Mouse (Mus musculus) stomach, embryonic 15.5 days (tissue): ENCODE data around the gene Msl1. TPM values are rescaled to one million over a fixed set of nuclear protein-coding genes. Genes with fewer than 3 reads are reported as not detected.

Experiments
- ATAC-seq: fragments of 200-750 bp; cut with Nextera tagmentation; 2 replicates; pipeline ENCODE4 v1.8.0; 2017; ENCODE audit warnings: low read depth, moderate number of reproducible peaks, moderate TSS enrichment; ENCODE audit not compliant: insufficient read depth, low FRiP score
- H3K27ac ChIP-seq: fragments of 300-500 bp; sonication (generic); 2 replicates; pipeline ENCODE4 v1.5.1; 2015; ENCODE audit warnings: mild to moderate bottlenecking, inconsistent platforms
- H3K27me3 ChIP-seq: fragments of 300-500 bp; sonication (generic); replicated peaks from 2 replicates; pipeline ENCODE4 v1.6.1; 2015; ENCODE audit warnings: inconsistent platforms
- H3K36me3 ChIP-seq: fragments of 300-500 bp; sonication (generic); 2 replicates; pipeline ENCODE4 v1.6.1; 2015; ENCODE audit warnings: inconsistent platforms
- H3K4me1 ChIP-seq: fragments of 300-500 bp; sonication (generic); 2 replicates; pipeline ENCODE4 v1.6.1; 2015; ENCODE audit warnings: inconsistent platforms
- H3K4me2 ChIP-seq: fragments of 300-500 bp; sonication (generic); 2 replicates; pipeline ENCODE4 v1.6.1; 2015; ENCODE audit warnings: mild to moderate bottlenecking, inconsistent platforms
- H3K4me3 ChIP-seq: fragments of 300-500 bp; sonication (generic); replicated peaks from 2 replicates; pipeline ENCODE4 v1.5.1; 2015; ENCODE audit warnings: inconsistent platforms
- H3K9ac ChIP-seq: fragments of 300-500 bp; sonication (generic); 2 replicates; pipeline ENCODE4 v1.6.1; 2015; ENCODE audit warnings: inconsistent platforms
- H3K9me3 ChIP-seq: fragments of 300-500 bp; sonication (generic); 2 replicates; pipeline ENCODE4 v1.6.1; 2016; ENCODE audit warnings: inconsistent platforms
- WGBS: fragments of 180-500 bp; shearing (Covaris S2); methylation state at CpG from one replicate; pipeline ENCODE4 v1.1.7; 2015; 5-methylcytosine and 5-hydroxymethylcytosine counted together
- polyA plus RNA-seq: library from polyadenylated mRNA; unstranded; fragments of >200 nt; fragmentation: Nextera tagmentation; extraction: Ambion mirVana; gene quantifications from 2 replicates; pipeline ENCODE4 v1.2.1, GENCODE M21; 2015

Gene Msl1
- polyA plus RNA-seq, 1 experiment from 2014 or later: 23.0 TPM

GRCm38 (mm10) chr11:98785214-98785613 lies 10.1 kb upstream of the Msl1 start:
- WGBS: 53% methylated on average over 10 of the region's 10 CpGs
- Histone ChIP-seq H3K4me2 (peak overlapping the region; percentile 53; the same call in 1 of the 2 replicates), H3K9ac (no peak overlapping the region)

GRCm38 (mm10) chr11:98785772-98786281 lies 9.5 kb upstream of the Msl1 start:
- H3K4me1 ChIP-seq: peaks cover 68% of the 10 kb centered on the region
- no peak for ATAC-seq
- WGBS: 6% methylated on average over 12 of the region's 12 CpGs

More at GRCm38 (mm10) chr11:98785214-98785613, 10.1 kb upstream of the Msl1 start:
- no peak for ATAC-seq
- Histone ChIP-seq H3K27me3 (no peaks in the 10 kb centered on the region), H3K9me3 (no peaks in the 10 kb centered on the region), H3K4me3 (no peak overlapping the region), H3K36me3 (no peaks in the 10 kb centered on the region), H3K27ac (peak overlapping the region; percentile 97), H3K4me1 (peaks cover 72% of the 10 kb centered on the region)

GRCm38 (mm10) chr11:98786359-98787214 lies 8.7 kb upstream of the Msl1 start:
- H3K4me1 ChIP-seq: peaks cover 61% of the 10 kb centered on the region
- H3K9ac ChIP-seq: no peak overlapping the region
- no peaks in the 10 kb centered on the region for H3K27me3 ChIP-seq
- peak overlapping the region; percentile 2; the same call in 1 of the 2 replicates for H3K4me3 ChIP-seq
- H3K36me3 ChIP-seq: no peaks in the 10 kb centered on the region
- H3K4me2 ChIP-seq: peak overlapping the region; percentile 53
- H3K9me3 ChIP-seq: no peaks in the 10 kb centered on the region
- peak; percentile 59 for ATAC-seq
- peak overlapping the region; percentile 97 for H3K27ac ChIP-seq
- 0% methylated on average over 13 of the region's 15 CpGs for WGBS

More at GRCm38 (mm10) chr11:98785772-98786281, 9.5 kb upstream of the Msl1 start:
- H3K9ac ChIP-seq: no peak overlapping the region
- H3K36me3 ChIP-seq: no peaks in the 10 kb centered on the region
- no peaks in the 10 kb centered on the region for H3K27me3 ChIP-seq
- H3K27ac ChIP-seq: peak overlapping the region; percentile 97
- H3K9me3 ChIP-seq: no peaks in the 10 kb centered on the region
- peak overlapping the region; percentile 2; the same call in 1 of the 2 replicates for H3K4me3 ChIP-seq
- peak overlapping the region; percentile 53 for H3K4me2 ChIP-seq

GRCm38 (mm10) chr11:98787229-98787628 lies 8.1 kb upstream of the Msl1 start:
- no peaks in the 10 kb centered on the region for H3K36me3 ChIP-seq
- H3K4me3 ChIP-seq: no peak overlapping the region
- no peak for ATAC-seq
- 23% methylated on average over 7 of the region's 7 CpGs for WGBS
- no peaks in the 10 kb centered on the region for H3K9me3 ChIP-seq
- H3K27ac ChIP-seq: peak overlapping the region; percentile 97
- H3K4me2 ChIP-seq: peak overlapping the region; percentile 53
- H3K27me3 ChIP-seq: no peaks in the 10 kb centered on the region
- H3K9ac ChIP-seq: no peak overlapping the region
- H3K4me1 ChIP-seq: peaks cover 55% of the 10 kb centered on the region

- Histone ChIP-seq H3K4me1 (peaks cover 50% of the 10 kb centered on the region), H3K9ac (no peak overlapping the region), H3K27me3 (no peaks in the 10 kb centered on the region), H3K9me3 (no peaks in the 10 kb centered on the region), H3K4me2 (no peak overlapping the region), H3K4me3 (no peak overlapping the region), H3K36me3 (no peaks in the 10 kb centered on the region), H3K27ac (peak overlapping the region; percentile 97; the same call in 1 of the 2 replicates)
- ATAC-seq: no peak
- WGBS: 92% methylated on average over 1 of the region's 1 CpGs
Measured at GRCm38 (mm10) chr11:98787691-98788090, 7.6 kb upstream of the Msl1 start.

- Histone ChIP-seq H3K4me1 (peaks cover 46% of the 10 kb centered on the region), H3K36me3 (no peaks in the 10 kb centered on the region), H3K9me3 (no peaks in the 10 kb centered on the region), H3K27ac (peak overlapping the region; percentile 86), H3K9ac (no peak overlapping the region), H3K4me2 (peak overlapping the region; percentile 92; the same call in 1 of the 2 replicates), H3K27me3 (no peaks in the 10 kb centered on the region), H3K4me3 (no peak overlapping the region)
- WGBS: 86% methylated on average over 5 of the region's 5 CpGs
- ATAC-seq: no peak
Measured at GRCm38 (mm10) chr11:98788139-98788538, 7.2 kb upstream of the Msl1 start.

GRCm38 (mm10) chr11:98788550-98789218 lies 6.6 kb upstream of the Msl1 start:
- peak; percentile 75 for ATAC-seq
- Histone ChIP-seq H3K9me3 (no peaks in the 10 kb centered on the region), H3K4me2 (peak overlapping the region; percentile 92), H3K27me3 (no peaks in the 10 kb centered on the region), H3K9ac (peak overlapping the region; percentile 70; the same call in 1 of the 2 replicates), H3K36me3 (no peaks in the 10 kb centered on the region), H3K27ac (peak overlapping the region; percentile 86), H3K4me3 (peak overlapping the region; percentile 54), H3K4me1 (peaks cover 40% of the 10 kb centered on the region)
- WGBS: 9% methylated on average over 18 of the region's 18 CpGs

GRCm38 (mm10) chr11:98789219-98789807 lies 6.0 kb upstream of the Msl1 start:
- Histone ChIP-seq H3K4me1 (peaks cover 34% of the 10 kb centered on the region), H3K27me3 (no peaks in the 10 kb centered on the region), H3K4me3 (peak overlapping the region; percentile 54), H3K36me3 (no peaks in the 10 kb centered on the region), H3K9ac (peak overlapping the region; percentile 70; the same call in 1 of the 2 replicates), H3K27ac (peak overlapping the region; percentile 86), H3K4me2 (peak overlapping the region; percentile 92), H3K9me3 (no peaks in the 10 kb centered on the region)
- under 1% methylated on average over 25 of the region's 25 CpGs for WGBS
- no peak for ATAC-seq

GRCm38 (mm10) chr11:98789824-98790223 lies 5.5 kb upstream of the Msl1 start:
- Histone ChIP-seq H3K27ac (peak overlapping the region; percentile 86; the same call in 1 of the 2 replicates), H3K9ac (peak overlapping the region; percentile 70; the same call in 1 of the 2 replicates), H3K4me2 (peak overlapping the region; percentile 92), H3K9me3 (no peaks in the 10 kb centered on the region), H3K4me1 (peaks cover 32% of the 10 kb centered on the region), H3K36me3 (no peaks in the 10 kb centered on the region), H3K27me3 (no peaks in the 10 kb centered on the region), H3K4me3 (peak overlapping the region; percentile 54)
- ATAC-seq: no peak
- WGBS: 25% methylated on average over 5 of the region's 5 CpGs

GRCm38 (mm10) chr11:98790631-98791205 lies 4.6 kb upstream of the Msl1 start:
- ATAC-seq: no peak
- WGBS: 80% methylated on average over 5 of the region's 5 CpGs
- no peak overlapping the region for H3K9ac ChIP-seq
- no peak overlapping the region for H3K4me2 ChIP-seq
- no peak overlapping the region for H3K27ac ChIP-seq
- H3K9me3 ChIP-seq: no peaks in the 10 kb centered on the region
- H3K4me3 ChIP-seq: no peak overlapping the region
- H3K4me1 ChIP-seq: peaks cover 23% of the 10 kb centered on the region
- no peaks in the 10 kb centered on the region for H3K36me3 ChIP-seq
- no peaks in the 10 kb centered on the region for H3K27me3 ChIP-seq

- no peak overlapping the region for H3K4me2 ChIP-seq
- WGBS: 64% methylated on average over 1 of the region's 1 CpGs
Measured at GRCm38 (mm10) chr11:98791448-98791847, 3.9 kb upstream of the Msl1 start.

More at GRCm38 (mm10) chr11:98791448-98791847, 3.9 kb upstream of the Msl1 start:
- Histone ChIP-seq H3K4me3 (no peak overlapping the region), H3K4me1 (peaks cover 16% of the 10 kb centered on the region), H3K9ac (no peak overlapping the region), H3K27ac (no peak overlapping the region), H3K9me3 (no peaks in the 10 kb centered on the region), H3K36me3 (no peaks in the 10 kb centered on the region), H3K27me3 (no peaks in the 10 kb centered on the region)
- ATAC-seq: no peak
